Mouse (Mus musculus): ENCODE measurements at regions not wholly inside any gene's neighbourhood (a gene's known extent, or its start where the extent isn't known, plus 50 kb on each side); places are given as distances from the start of the nearest gene placed in this dataset.

- no peak for DNase-seq
Observed at GRCm38 (mm10) chr12:80017376-80017929, 95.4 kb downstream of the Zfp36l1 start.

- no peak for DNase-seq
Observed at GRCm38 (mm10) chr12:80015938-80016337, 96.9 kb downstream of the Zfp36l1 start.

- no peak for DNase-seq
Observed at GRCm38 (mm10) chr12:80014598-80014983, 98.2 kb downstream of the Zfp36l1 start.

GRCm38 (mm10) chr12:80013904-80014597 is 98.8 kb downstream of the Zfp36l1 start:
- no peak for DNase-seq

- no peak for DNase-seq
Observed at GRCm38 (mm10) chr12:80013577-80013903, 99.3 kb downstream of the Zfp36l1 start.

- no peak for DNase-seq
Observed at GRCm38 (mm10) chr12:80011916-80012315, 100.9 kb downstream of the Zfp36l1 start.

GRCm38 (mm10) chr12:80010947-80011346 is 101.9 kb downstream of the Zfp36l1 start:
- DNase-seq: no peak

GRCm38 (mm10) chr12:80010220-80010619 is 102.6 kb downstream of the Zfp36l1 start:
- no peak for DNase-seq

- no peak for DNase-seq
Observed at GRCm38 (mm10) chr12:80007849-80008248, 105.0 kb downstream of the Zfp36l1 start.

- no peak for DNase-seq
Observed at GRCm38 (mm10) chr12:80005227-80005919, 107.4 kb downstream of the Zfp36l1 start.

GRCm38 (mm10) chr12:80004575-80004974 is 108.2 kb downstream of the Zfp36l1 start:
- no peak for DNase-seq

- no peak for DNase-seq
Observed at GRCm38 (mm10) chr12:80003486-80003885, 109.3 kb downstream of the Zfp36l1 start.

GRCm38 (mm10) chr12:80002474-80003125 is 110.2 kb downstream of the Zfp36l1 start:
- DNase-seq: no peak

- DNase-seq: no peak
Observed at GRCm38 (mm10) chr12:80001794-80002193, 111.0 kb downstream of the Zfp36l1 start.

- no peak for DNase-seq
Observed at GRCm38 (mm10) chr12:79999868-80000370, 112.9 kb downstream of the Zfp36l1 start.

- DNase-seq: no peak
Observed at GRCm38 (mm10) chr12:79998788-79999187, 114.0 kb downstream of the Zfp36l1 start.

GRCm38 (mm10) chr12:79998339-79998738 is 114.5 kb downstream of the Zfp36l1 start:
- no peak for DNase-seq

GRCm38 (mm10) chr12:79997201-79997600 is 115.6 kb downstream of the Zfp36l1 start:
- DNase-seq: no peak

GRCm38 (mm10) chr12:79995521-79996094 is 117.2 kb downstream of the Zfp36l1 start:
- no peak for DNase-seq

- DNase-seq: no peak
Observed at GRCm38 (mm10) chr12:79993821-79994571, 118.8 kb downstream of the Zfp36l1 start.

GRCm38 (mm10) chr12:79991279-79991678 is 121.5 kb downstream of the Zfp36l1 start:
- no peak for DNase-seq

- no peak for DNase-seq
Observed at GRCm38 (mm10) chr12:79990751-79991150, 122.1 kb downstream of the Zfp36l1 start.

Data from adrenal gland, adult 8-10 months (tissue).